Mouse (Mus musculus) hindbrain, embryonic 14.5 days (tissue): ENCODE measurements around the gene Trap1a. TPM values are rescaled to one million over a fixed set of nuclear protein-coding genes. Genes with fewer than 3 reads are reported as not detected.
"Not testable (repeated sequence)": the region's sequence is repeated elsewhere in the genome, so short reads cannot be mapped to it uniquely, and the experiment has no call there.

Source experiments
- ATAC-seq: fragments of 200-750 bp; cut with Nextera tagmentation; 2 replicates; pipeline ENCODE4 v1.8.0; 2017; ENCODE audit warnings: moderate number of reproducible peaks, mild to moderate bottlenecking, moderate TSS enrichment, moderate library complexity; ENCODE audit not compliant: low FRiP score
- DNase-seq: peaks from one replicate; pipeline ENCODE4 v3.0.0-alpha.2; 2015; ENCODE audit warnings: low spot score
- H3K27ac ChIP-seq: fragments of 300-500 bp; sonication (generic); 2 replicates; pipeline ENCODE4 v1.5.1; 2014; ENCODE audit warnings: mild to moderate bottlenecking, moderate library complexity
- H3K27me3 ChIP-seq: fragments of 300-500 bp; sonication (generic); 2 replicates; pipeline ENCODE4 v1.6.1; 2014; ENCODE audit warnings: mild to moderate bottlenecking, low read length, mixed read lengths; ENCODE audit not compliant: control insufficient read depth, insufficient read depth
- H3K36me3 ChIP-seq: fragments of 300-500 bp; sonication (generic); replicated peaks from 2 replicates; pipeline ENCODE4 v1.6.1; 2014; ENCODE audit not compliant: control insufficient read depth, insufficient read depth
- H3K4me1 ChIP-seq: fragments of 300-500 bp; sonication (generic); replicated peaks from 2 replicates; pipeline ENCODE4 v1.6.1; 2014; ENCODE audit warnings: antibody characterized with exemption, low read length, mixed read lengths; ENCODE audit not compliant: control insufficient read depth, insufficient read depth
- H3K4me2 ChIP-seq: fragments of 300-500 bp; sonication (generic); replicated peaks from 2 replicates; pipeline ENCODE4 v1.6.1; 2014; ENCODE audit warnings: mild to moderate bottlenecking, moderate library complexity
- H3K4me3 ChIP-seq: fragments of 300-500 bp; sonication (generic); replicated peaks from 2 replicates; pipeline ENCODE4 v1.5.1; 2014; ENCODE audit warnings: mild to moderate bottlenecking, low read length
- H3K9ac ChIP-seq: fragments of 300-500 bp; sonication (generic); 2 replicates; pipeline ENCODE4 v1.6.1; 2014
- H3K9me3 ChIP-seq: fragments of 300-500 bp; sonication (generic); 2 replicates; pipeline ENCODE4 v1.6.1; 2016; ENCODE audit warnings: low read length; ENCODE audit not compliant: control insufficient read depth
- WGBS: fragments of 180-500 bp; shearing (Covaris S2); extraction: QIAGEN DNeasy Blood & Tissue Kit; methylation state at CpG from one replicate; pipeline ENCODE4 v1.1.7; 2014; 5-methylcytosine and 5-hydroxymethylcytosine counted together
- polyA plus RNA-seq: library from polyadenylated mRNA; unstranded; fragments of >200 nt; fragmentation: Nextera tagmentation; extraction: Ambion mirVana; gene quantifications from 2 replicates; pipeline ENCODE4 v1.2.1, GENCODE M21; 2014

Gene Trap1a
- not detected in 2 replicates for polyA plus RNA-seq

GRCm38 (mm10) chrX:139333263-139333994, at the start of gene Trap1a:
TSS of gene Trap1a (plus strand) at chrX:139333683.
- Histone ChIP-seq H3K27me3 (no peaks in the 10 kb centered on the region; the same call in 1 of the 2 replicates), H3K4me2 (no peak within 1 kb of the TSS), H3K9ac (no peak within 1 kb of the TSS), H3K4me3 (no peak within 1 kb of the TSS), H3K4me1 (no peaks in the 10 kb centered on the region), H3K9me3 (no peaks in the 10 kb centered on the region), H3K27ac (no peak within 1 kb of the TSS), H3K36me3 (no peaks in the 10 kb centered on the region)
- 93% methylated on average over 24 of the region's 24 CpGs for WGBS
- DNase-seq (no peak), ATAC-seq (no peak)

- 93% methylated on average over 2 of the region's 2 CpGs for WGBS
- H3K9me3 ChIP-seq = no peaks in the 10 kb centered on the region
- no peaks in the 10 kb centered on the region for H3K36me3 ChIP-seq
- H3K4me1 ChIP-seq = no peaks in the 10 kb centered on the region
- ATAC-seq (no peak), DNase-seq (no peak)
- H3K27ac ChIP-seq = no peak overlapping the region
- no peaks in the 10 kb centered on the region for H3K27me3 ChIP-seq
- no peak overlapping the region for H3K4me3 ChIP-seq
- no peak overlapping the region for H3K4me2 ChIP-seq
- no peak overlapping the region for H3K9ac ChIP-seq
Observed at GRCm38 (mm10) chrX:139293114-139293513, 40.4 kb upstream of the Trap1a start.

GRCm38 (mm10) chrX:139295325-139295724, 38.2 kb upstream of the Trap1a start:
- no peaks in the 10 kb centered on the region for H3K27me3 ChIP-seq
- no peak overlapping the region for H3K4me3 ChIP-seq
- no peak overlapping the region for H3K9ac ChIP-seq
- no peak for ATAC-seq
- H3K4me2 ChIP-seq = no peak overlapping the region
- DNase-seq = no peak
- WGBS = 79% methylated on average over 1 of the region's 1 CpGs
- H3K4me1 ChIP-seq = no peaks in the 10 kb centered on the region
- no peaks in the 10 kb centered on the region for H3K36me3 ChIP-seq
- no peak overlapping the region for H3K27ac ChIP-seq
- no peaks in the 10 kb centered on the region for H3K9me3 ChIP-seq

- not testable (repeated sequence) for H3K36me3 ChIP-seq, DNase-seq, H3K9ac ChIP-seq, H3K27ac ChIP-seq, H3K4me1 ChIP-seq, H3K9me3 ChIP-seq, H3K4me3 ChIP-seq, ATAC-seq, H3K27me3 ChIP-seq, H3K4me2 ChIP-seq
- WGBS = 51% methylated on average over 5 of the region's 5 CpGs
Observed at GRCm38 (mm10) chrX:139317356-139317755, 16.1 kb upstream of the Trap1a start.

GRCm38 (mm10) chrX:139332583-139332982, 900 bp upstream of the Trap1a start:
- H3K36me3 ChIP-seq = no peaks in the 10 kb centered on the region
- WGBS = 91% methylated on average over 9 of the region's 9 CpGs
- H3K4me2 ChIP-seq = no peak overlapping the region
- H3K27ac ChIP-seq = no peak overlapping the region
- ATAC-seq (no peak), DNase-seq (no peak)
- no peaks in the 10 kb centered on the region for H3K9me3 ChIP-seq
- no peak overlapping the region for H3K4me3 ChIP-seq
- H3K27me3 ChIP-seq = no peaks in the 10 kb centered on the region
- no peaks in the 10 kb centered on the region for H3K4me1 ChIP-seq
- no peak overlapping the region for H3K9ac ChIP-seq

- no peaks in the 10 kb centered on the region for H3K4me1 ChIP-seq
- DNase-seq (no peak), ATAC-seq (no peak)
- H3K36me3 ChIP-seq = no peaks in the 10 kb centered on the region
- no peaks in the 10 kb centered on the region; the same call in 1 of the 2 replicates for H3K27me3 ChIP-seq
- H3K4me2 ChIP-seq = no peak overlapping the region
- no peak overlapping the region for H3K27ac ChIP-seq
- 86% methylated on average over 14 of the region's 14 CpGs for WGBS
- no peak overlapping the region for H3K4me3 ChIP-seq
- no peaks in the 10 kb centered on the region for H3K9me3 ChIP-seq
- H3K9ac ChIP-seq = no peak overlapping the region
Observed at GRCm38 (mm10) chrX:139334504-139335418, 1.3 kb downstream of the Trap1a start.

GRCm38 (mm10) chrX:139335419-139336074, 2.1 kb downstream of the Trap1a start:
- H3K36me3 ChIP-seq = no peaks in the 10 kb centered on the region
- H3K4me1 ChIP-seq = no peaks in the 10 kb centered on the region
- no peak overlapping the region for H3K9ac ChIP-seq
- DNase-seq = no peak
- no peak overlapping the region for H3K4me2 ChIP-seq
- H3K4me3 ChIP-seq = no peak overlapping the region
- no peak overlapping the region for H3K27ac ChIP-seq
- ATAC-seq = no peak
- H3K9me3 ChIP-seq = no peaks in the 10 kb centered on the region
- no peaks in the 10 kb centered on the region; the same call in 1 of the 2 replicates for H3K27me3 ChIP-seq
- 64% methylated on average over 3 of the region's 3 CpGs for WGBS

- WGBS = 93% methylated on average over 4 of the region's 4 CpGs
- Histone ChIP-seq H3K4me1 (no peaks in the 10 kb centered on the region), H3K9me3 (no peaks in the 10 kb centered on the region), H3K36me3 (no peaks in the 10 kb centered on the region), H3K4me2 (no peak overlapping the region), H3K4me3 (no peak overlapping the region), H3K27ac (no peak overlapping the region), H3K9ac (no peak overlapping the region), H3K27me3 (no peaks in the 10 kb centered on the region; the same call in none of the 2 replicates)
- no peak for DNase-seq
- no peak for ATAC-seq
Observed at GRCm38 (mm10) chrX:139339553-139339952, 6.1 kb downstream of the Trap1a start.

- Histone ChIP-seq H3K27ac (no peak overlapping the region), H3K4me3 (no peak overlapping the region), H3K9me3 (no peaks in the 10 kb centered on the region), H3K4me2 (no peak overlapping the region), H3K27me3 (no peaks in the 10 kb centered on the region; the same call in none of the 2 replicates), H3K9ac (no peak overlapping the region), H3K36me3 (no peaks in the 10 kb centered on the region), H3K4me1 (no peaks in the 10 kb centered on the region)
- WGBS = 77% methylated on average over 2 of the region's 2 CpGs
- no peak for DNase-seq
- ATAC-seq = no peak
Observed at GRCm38 (mm10) chrX:139341185-139341584, 7.7 kb downstream of the Trap1a start.
